ENCODE assay signal across 15 mouse cellular contexts in the genomic region with DNA sequence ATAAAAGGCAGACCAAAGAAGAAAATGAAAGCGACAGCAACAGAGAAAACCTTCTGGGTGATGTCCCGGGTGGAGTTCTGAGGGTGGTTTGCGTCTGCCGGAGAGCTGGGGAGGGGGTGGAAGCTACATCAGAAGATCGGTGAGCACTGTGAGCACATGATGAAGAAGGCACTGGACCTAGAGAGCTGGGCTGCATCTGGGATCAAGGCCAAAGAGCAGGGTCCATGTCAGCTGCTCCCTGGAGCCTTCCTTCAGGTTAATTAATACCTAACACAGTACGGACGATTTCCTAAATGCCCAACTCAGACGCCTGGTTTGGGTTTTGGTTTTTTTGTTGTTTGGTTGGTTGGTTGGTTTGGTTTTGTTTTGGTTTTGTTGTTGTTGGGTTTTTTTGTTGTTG.
DNase-seq lines count a peak whose midpoint lies in the region; ATAC-seq and TF ChIP-seq lines count a peak whose summit lies in the region.
"Had no signal": no experiment of that assay in that cellular context is flagged by ENCODE, and none has a peak within 500 bp of the region (broad histone marks: within the 10 kb centered on the region; RNA-seq: fewer than 3 reads in every experiment).

No protein-coding gene starts in this region.

- peaks cover 15% of the 10 kb centered on the region for H3K4me1 ChIP-seq in heart, embryonic 10.5 days
- peaks cover 6% of the 10 kb centered on the region; the same call in 1 of the 2 replicates for H3K4me1 ChIP-seq in heart, embryonic 11.5 days (ENCODE audit: control insufficient read depth, insufficient read depth, low read length)
- 0 out of 2 replicates have a peak, but pooled peaks cover 4% of the 10 kb centered on the region for H3K4me1 ChIP-seq in stomach, postnatal 0 days (replicated peaks; ENCODE audit: control insufficient read depth, insufficient read depth)
- H3K4me1 ChIP-seq: forebrain, embryonic 15.5 days had no signal

- no peak overlapping the region for H3K27ac ChIP-seq in heart, embryonic 10.5 days
- no peak overlapping the region for H3K27ac ChIP-seq in heart, embryonic 11.5 days (ENCODE audit: low read depth, low read length)
- H3K27ac ChIP-seq in stomach, postnatal 0 days (replicated peaks): no peak overlapping the region
- H3K27ac ChIP-seq: forebrain, embryonic 15.5 days; left cerebral cortex, adult 2 months had no signal

- no peak for ATAC-seq in heart, embryonic 11.5 days (replicated peaks; ENCODE audit: insufficient number of reproducible peaks, low FRiP score, low TSS enrichment)
- no peak for ATAC-seq in stomach, postnatal 0 days (ENCODE audit: low FRiP score, low TSS enrichment)
- ATAC-seq: activated CD4-positive, CD25-positive, alpha-beta regulatory T cell, adult 4 months; forebrain, embryonic 15.5 days; inflammation-experienced regulatory T-cells, adult 6 months had no signal

- 83% methylated on average over 8 of the region's 8 CpGs for WGBS in heart, embryonic 10.5 days
- WGBS in heart, embryonic 11.5 days (ENCODE audit: insufficient replicate concordance): 81% methylated on average over 8 of the region's 8 CpGs
- 79% methylated on average over 8 of the region's 8 CpGs for WGBS in stomach, postnatal 0 days

- no peak for TF ChIP-seq CTCF in stomach, postnatal 0 days (IDR thresholded peaks at IDR 0.05; ENCODE audit: low read depth)

- H3K4me2 ChIP-seq in heart, embryonic 11.5 days: no peak overlapping the region
- H3K4me2 ChIP-seq in stomach, postnatal 0 days (replicated peaks; ENCODE audit: low read depth): no peak overlapping the region
- H3K4me2 ChIP-seq: forebrain, embryonic 15.5 days had no signal

- H3K4me3 ChIP-seq in heart, embryonic 10.5 days: no peak overlapping the region
- no peak overlapping the region for H3K4me3 ChIP-seq in heart, embryonic 11.5 days (ENCODE audit: low read depth, low read length)
- no peak overlapping the region for H3K4me3 ChIP-seq in stomach, postnatal 0 days (ENCODE audit: low read depth, low read length)
- H3K4me3 ChIP-seq: forebrain, embryonic 15.5 days; left cerebral cortex, adult 2 months; myocyte had no signal

- TF ChIP-seq EP300 in stomach, postnatal 0 days (optimal IDR thresholded peaks at IDR 0.05): no peak

- H3K9ac ChIP-seq in heart, embryonic 11.5 days (ENCODE audit: low read depth, low read length): no peak overlapping the region
- H3K9ac ChIP-seq in stomach, postnatal 0 days (ENCODE audit: low read length): no peak overlapping the region
- H3K9ac ChIP-seq: forebrain, embryonic 15.5 days had no signal

- DNase-seq in heart, embryonic 10.5 days (ENCODE audit: low spot score): peak; percentile 30
- peak; percentile 90 for DNase-seq in kidney, adult 9 months
- DNase-seq in liver: peak; percentile 21
- no peak for DNase-seq in stomach, postnatal 0 days (ENCODE audit: low spot score)
- no peak for DNase-seq in left cerebral cortex, postnatal 14 days (ENCODE audit: low spot score in 2 of 2)
- no peak for DNase-seq in gastrocnemius, adult 8-10 months (ENCODE audit: low spot score in 2 of 2)
- DNase-seq: cerebellum, adult 8-10 months; heart, postnatal 14 days; right cerebral cortex, postnatal 25 days had no signal

- H3K9me3 ChIP-seq in heart, embryonic 10.5 days: peaks cover 4% of the 10 kb centered on the region; the same call in 1 of the 2 replicates
- H3K9me3 ChIP-seq in heart, embryonic 11.5 days (replicated peaks; ENCODE audit: control insufficient read depth, low read length): no peaks in the 10 kb centered on the region
- no peaks in the 10 kb centered on the region for H3K9me3 ChIP-seq in stomach, postnatal 0 days (ENCODE audit: control insufficient read depth, low read length)
- H3K9me3 ChIP-seq: forebrain, embryonic 15.5 days had no signal

- intact Hi-C loops in left cerebral cortex, postnatal 14 days (cut with DNase I): no loop called here

- H3K36me3 ChIP-seq in heart, embryonic 10.5 days: no peaks in the 10 kb centered on the region
- no peaks in the 10 kb centered on the region for H3K36me3 ChIP-seq in heart, embryonic 11.5 days (ENCODE audit: control insufficient read depth, insufficient read depth, low read length)
- no peaks in the 10 kb centered on the region for H3K36me3 ChIP-seq in stomach, postnatal 0 days (ENCODE audit: control insufficient read depth, insufficient read depth, low read length)
- H3K36me3 ChIP-seq: forebrain, embryonic 15.5 days had no signal

- peaks cover 90% of the 10 kb centered on the region for H3K27me3 ChIP-seq in heart, embryonic 10.5 days (ENCODE audit: insufficient read depth, poor library complexity, severe bottlenecking)
- peaks cover 56% of the 10 kb centered on the region for H3K27me3 ChIP-seq in heart, embryonic 11.5 days (ENCODE audit: control insufficient read depth, insufficient read depth, low read length)
- H3K27me3 ChIP-seq in stomach, postnatal 0 days (ENCODE audit: control insufficient read depth, insufficient read depth, low read length): no peaks in the 10 kb centered on the region
- H3K27me3 ChIP-seq: forebrain, embryonic 15.5 days had no signal

Comparison
In these comparisons a context has a peak if more than half of its experiments do, and no peak if none do; other contexts are left out.
1. DNase-seq: peak in heart, embryonic 10.5 days (single experiment), kidney, adult 9 months (single experiment) and liver (single experiment); none in stomach, postnatal 0 days (single experiment), left cerebral cortex, postnatal 14 days (0 of 2) and gastrocnemius, adult 8-10 months (0 of 2).